Mouse (Mus musculus) myocyte (in vitro differentiated cells): ENCODE results near the gene Kcnk7. TPM values are rescaled to one million over a fixed set of nuclear protein-coding genes. Genes with fewer than 3 reads are reported as not detected.

ENCODE experiments used
- H3K27me3 ChIP-seq: one replicate; pipeline ENCODE4 v1.6.1; 2011; ENCODE audit not compliant: control insufficient read depth, insufficient read depth, insufficient read length
- H3K36me3 ChIP-seq: one replicate; pipeline ENCODE4 v1.6.1; 2011; ENCODE audit not compliant: control insufficient read depth, insufficient read depth
- H3K4me2 ChIP-seq: one replicate; pipeline ENCODE4 v1.6.1; 2011; ENCODE audit warnings: low read depth, control low read depth
- H3K4me3 ChIP-seq: one replicate; pipeline ENCODE4 v1.5.1; 2011; ENCODE audit warnings: mild to moderate bottlenecking, control low read depth, moderate library complexity
- H3K79me2 ChIP-seq: one replicate; pipeline ENCODE4 v1.6.1; 2011; ENCODE audit not compliant: control insufficient read depth, insufficient read depth
- H3ac ChIP-seq: one replicate; pipeline ENCODE4 v1.6.1; 2011; ENCODE audit not compliant: control insufficient read depth, insufficient read length
- CEBPB ChIP-seq: IDR thresholded peaks from 2 replicates; pipeline ENCODE4 v1.6.1; 2011; ENCODE audit warnings: mild to moderate bottlenecking, moderate library complexity; ENCODE audit not compliant: poor library complexity, insufficient read depth, severe bottlenecking
- E2F4 ChIP-seq: IDR thresholded peaks from one replicate; pipeline ENCODE4 v1.6.1; 2011; ENCODE audit warnings: mild to moderate bottlenecking, control low read depth, moderate library complexity; ENCODE audit not compliant: insufficient read depth
- MAX ChIP-seq: IDR thresholded peaks from one replicate; pipeline ENCODE4 v1.6.1; 2011; ENCODE audit warnings: low read depth, mild to moderate bottlenecking, control low read depth
- MYOD1 ChIP-seq, 3 experiments: IDR thresholded peaks; one replicate each; pipeline ENCODE4 v1.6.1; 2011; ENCODE audit warnings: control low read depth in 2 of 3, low read depth in 2 of 3, mild to moderate bottlenecking in 2 of 3, moderate library complexity in 1 of 3; ENCODE audit not compliant: insufficient read length in 2 of 3, control insufficient read depth in 1 of 3
- MYOG ChIP-seq, 3 experiments: IDR thresholded peaks; one replicate each; pipeline ENCODE4 v1.6.1; 2011; ENCODE audit warnings: control low read depth in 2 of 3, low read depth in 2 of 3, mild to moderate bottlenecking in 2 of 3; ENCODE audit not compliant: insufficient read length in 2 of 3, control insufficient read depth in 1 of 3, insufficient read depth in 1 of 3
- POLR2A ChIP-seq: IDR thresholded peaks from one replicate; pipeline ENCODE4 v1.6.1; 2011; ENCODE audit warnings: low read depth, mild to moderate bottlenecking, control low read depth, moderate library complexity; ENCODE audit not compliant: insufficient read length
- POLR2AphosphoS2 ChIP-seq: IDR thresholded peaks from one replicate; pipeline ENCODE4 v1.6.1; 2011; ENCODE audit warnings: low read depth, control low read depth; ENCODE audit not compliant: insufficient read length
- REST ChIP-seq: IDR thresholded peaks from one replicate; pipeline ENCODE4 v1.6.1; 2011; ENCODE audit warnings: mild to moderate bottlenecking, control low read depth, moderate library complexity; ENCODE audit not compliant: insufficient read depth, insufficient read length
- SRF ChIP-seq: IDR thresholded peaks from one replicate; pipeline ENCODE4 v1.6.1; 2011; ENCODE audit warnings: low read depth; ENCODE audit not compliant: control insufficient read depth, insufficient read length
- TCF12 ChIP-seq: IDR thresholded peaks from one replicate; pipeline ENCODE4 v1.6.1; 2011; ENCODE audit warnings: mild to moderate bottlenecking, control low read depth; ENCODE audit not compliant: poor library complexity, insufficient read depth, severe bottlenecking
- TCF3 ChIP-seq: IDR thresholded peaks from one replicate; pipeline ENCODE4 v1.6.1; 2011; ENCODE audit warnings: low read depth, control low read depth; ENCODE audit not compliant: insufficient read length
- USF1 ChIP-seq: IDR thresholded peaks from one replicate; pipeline ENCODE4 v1.6.1; 2011; ENCODE audit warnings: low read depth, mild to moderate bottlenecking, control low read depth, moderate library complexity
- polyA plus RNA-seq: library from polyadenylated mRNA; unstranded; fragments of >200 nt; fragmentation: generic; extraction: Trizol; gene quantifications from one replicate; pipeline ENCODE4 v1.2.1, GENCODE M21; 2012; ENCODE audit warnings: missing spikeins

Gene Kcnk7
- polyA plus RNA-seq = 0.12 TPM

GRCm38 (mm10) chr19:5704163-5704800 lies at the start of gene Kcnk7:
Gene Kcnk7 (plus strand): TSS chr19:5704367.
- H3K27me3 ChIP-seq = no peaks in the 10 kb centered on the region
- no peak within 1 kb of the TSS for H3K4me2 ChIP-seq
- TF ChIP-seq MYOG (IDR thresholded peaks at IDR 0.05; ENCODE audit: control insufficient read depth in 1 of 3, insufficient read depth in 1 of 3, insufficient read length in 2 of 3, low read depth in 2 of 3) (no peak), POLR2AphosphoS2 (peak; percentile 84), REST (no peak), POLR2A (no peak), SRF (no peak), USF1 (no peak), MAX (no peak)
- no peak within 1 kb of the TSS for H3ac ChIP-seq
- peaks cover 32% of the 10 kb centered on the region for H3K36me3 ChIP-seq
- no peak within 1 kb of the TSS for H3K4me3 ChIP-seq
- H3K79me2 ChIP-seq = no peaks in the 10 kb centered on the region

GRCm38 (mm10) chr19:5654720-5655298 lies 49.4 kb upstream of the Kcnk7 start:
- Histone ChIP-seq H3K4me3 (no peak overlapping the region), H3ac (no peak overlapping the region), H3K79me2 (no peaks in the 10 kb centered on the region), H3K4me2 (no peak overlapping the region), H3K27me3 (no peaks in the 10 kb centered on the region), H3K36me3 (no peaks in the 10 kb centered on the region)
- TF ChIP-seq SRF (no peak), MYOD1 (IDR thresholded peaks at IDR 0.05; ENCODE audit: control insufficient read depth in 1 of 3, insufficient read length in 2 of 3, low read depth in 2 of 3) (no peak), CEBPB (no peak), E2F4 (no peak)

GRCm38 (mm10) chr19:5660942-5661751 lies 43.0 kb upstream of the Kcnk7 start:
- Histone ChIP-seq H3K27me3 (no peaks in the 10 kb centered on the region), H3ac (no peak overlapping the region), H3K36me3 (no peaks in the 10 kb centered on the region), H3K79me2 (no peaks in the 10 kb centered on the region), H3K4me3 (no peak overlapping the region), H3K4me2 (no peak overlapping the region)
- TF ChIP-seq SRF = no peak
- TF ChIP-seq POLR2AphosphoS2 = no peak
- TF ChIP-seq USF1 = no peak
- no peak for TF ChIP-seq POLR2A
- TF ChIP-seq TCF3 = no peak
- no peak for TF ChIP-seq CEBPB
- no peak for TF ChIP-seq E2F4
- no peak for TF ChIP-seq TCF12
- no peak for TF ChIP-seq REST
- no peak for TF ChIP-seq MYOD1 (IDR thresholded peaks at IDR 0.05; ENCODE audit: control insufficient read depth in 1 of 3, insufficient read length in 2 of 3, low read depth in 2 of 3)
- no peak for TF ChIP-seq MAX

DNA sequence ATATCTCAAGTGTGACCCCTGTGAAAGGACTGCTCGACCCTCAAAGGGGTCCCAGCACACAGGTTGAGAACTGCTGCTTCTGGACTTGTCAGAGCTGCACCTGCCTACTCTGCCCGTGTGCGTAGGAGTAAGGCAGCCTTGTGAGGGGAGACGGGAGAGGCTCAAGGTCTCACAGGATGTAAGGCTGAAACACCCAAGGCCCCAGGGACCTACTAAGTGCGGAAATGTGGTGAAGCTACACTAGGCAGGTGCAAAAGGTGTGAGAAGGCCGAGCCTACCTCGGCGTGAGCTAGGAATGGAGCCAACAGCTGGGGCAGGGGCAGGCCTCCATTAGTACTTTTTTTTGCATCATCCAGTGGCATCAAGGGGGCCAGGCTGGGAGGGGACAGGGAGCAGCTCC lies 41.9 kb upstream of the Kcnk7 start:
- no peak overlapping the region for H3ac ChIP-seq
- H3K4me3 ChIP-seq = peak overlapping the region; percentile 46
- H3K4me2 ChIP-seq = peak overlapping the region; percentile 78
- TF ChIP-seq POLR2A (no peak), E2F4 (no peak), MYOG (IDR thresholded peaks at IDR 0.05; ENCODE audit: control insufficient read depth in 1 of 3, insufficient read depth in 1 of 3, insufficient read length in 2 of 3, low read depth in 2 of 3) (no peak), CEBPB (no peak), REST (no peak), TCF3 (no peak), USF1 (no peak), MAX (no peak), MYOD1 (IDR thresholded peaks at IDR 0.05; ENCODE audit: control insufficient read depth in 1 of 3, insufficient read length in 2 of 3, low read depth in 2 of 3) (no peak), TCF12 (no peak), POLR2AphosphoS2 (no peak), SRF (no peak)
- no peaks in the 10 kb centered on the region for H3K27me3 ChIP-seq
- H3K36me3 ChIP-seq = no peaks in the 10 kb centered on the region
- no peaks in the 10 kb centered on the region for H3K79me2 ChIP-seq
